ENCODE assay signal across 8 mouse cellular contexts in the genomic region with DNA sequence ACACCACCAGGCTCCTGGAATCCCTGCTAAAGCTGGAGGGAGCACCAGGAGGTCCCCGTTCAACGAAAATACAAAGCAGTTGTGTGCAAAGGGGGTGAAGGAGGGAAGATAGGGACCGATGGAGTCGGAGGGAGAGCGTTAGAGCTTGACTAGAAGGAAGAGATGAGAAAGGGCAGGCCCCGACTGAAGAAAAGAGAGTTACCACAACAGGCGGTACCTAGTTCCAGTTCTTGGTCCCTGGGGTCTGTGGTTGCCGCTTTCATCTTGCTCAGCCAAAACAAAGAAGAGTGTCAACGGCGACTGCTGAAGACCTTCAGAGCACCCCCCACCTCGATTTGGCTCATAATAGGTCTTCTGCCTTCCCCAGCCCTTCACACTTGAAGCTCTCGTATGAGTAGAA. TPM values are rescaled to one million over a fixed set of nuclear protein-coding genes. Genes with fewer than 3 reads are reported as not detected.
DNase-seq lines count a peak whose midpoint lies in the region; TF ChIP-seq lines count a peak whose summit lies in the region.

No protein-coding gene starts in this region.

- no peak for TF ChIP-seq CTCF in kidney, adult 2 months (conservative IDR thresholded peaks at IDR 0.05; ENCODE audit: insufficient read depth, insufficient read length, low read depth, low read length)

- peak overlapping the region; percentile 29; the same call in 1 of the 2 replicates for H3K27ac ChIP-seq in kidney, adult 2 months (ENCODE audit: insufficient read depth, low read depth, low read length)
- peak overlapping the region; percentile 96 for H3K27ac ChIP-seq in hindbrain, embryonic 10.5 days

- H3K4me1 ChIP-seq in kidney, adult 2 months (ENCODE audit: control insufficient read depth, insufficient read depth, low read length): peaks cover 6% of the 10 kb centered on the region; the same call in 1 of the 2 replicates
- peaks cover 20% of the 10 kb centered on the region for H3K4me1 ChIP-seq in hindbrain, embryonic 10.5 days (replicated peaks)

- DNase-seq in kidney, adult 2 months: no peak
- no peak for DNase-seq in kidney, adult 11 months
- peak; percentile 65 for DNase-seq in MN1 (ENCODE audit: low spot score)
- DNase-seq in hindbrain, embryonic 10.5 days (ENCODE audit: low spot score): no peak
- peak; percentile 39 for DNase-seq in mesoderm, embryonic 11.5 days (ENCODE audit: low read depth, low spot score)
- DNase-seq in urinary bladder, postnatal 25 days (ENCODE audit: low spot score): no peak
- no peak for DNase-seq in layer of hippocampus, postnatal 36 days
- no peak for DNase-seq in cerebellum, adult 9-10 months

- H3K27me3 ChIP-seq in kidney, adult 2 months (replicated peaks; ENCODE audit: control insufficient read depth, insufficient read depth, low read length): no peaks in the 10 kb centered on the region
- H3K27me3 ChIP-seq in hindbrain, embryonic 10.5 days (ENCODE audit: insufficient read depth, poor library complexity, severe bottlenecking): no peaks in the 10 kb centered on the region

- TF ChIP-seq POLR2A in kidney, adult 2 months (IDR thresholded peaks at IDR 0.05; ENCODE audit: low read depth, low read length): no peak

- no peaks in the 10 kb centered on the region for H3K36me3 ChIP-seq in kidney, adult 2 months (ENCODE audit: control insufficient read depth, insufficient read depth, low read length)
- no peaks in the 10 kb centered on the region for H3K36me3 ChIP-seq in hindbrain, embryonic 10.5 days

- WGBS in kidney, adult 2 months: 6% methylated on average over 12 of the region's 12 CpGs
- 5% methylated on average over 12 of the region's 12 CpGs for WGBS in hindbrain, embryonic 10.5 days

- no peaks in the 10 kb centered on the region for H3K9me3 ChIP-seq in hindbrain, embryonic 10.5 days

- H3K4me3 ChIP-seq in kidney, adult 2 months (ENCODE audit: insufficient read depth, low read depth, low read length): peak overlapping the region; percentile 86
- H3K4me3 ChIP-seq in hindbrain, embryonic 10.5 days: peak overlapping the region; percentile 92

RNA-seq across cellular contexts. Expression of a gene that starts 0.8 kb away (rescaled TPM):
- 4.7 and 7.3 TPM in 2 replicates for polyA plus RNA-seq in kidney, adult 2 months (2012; rRNA removed)
- 17.7 and 18.1 TPM in 2 replicates for polyA plus RNA-seq in hindbrain, embryonic 10.5 days (2016; fragmentation: Nextera tagmentation; extraction: Ambion mirVana)
- total RNA-seq in layer of hippocampus, postnatal 36 days (2021): 10 to 100 TPM; 25.3 to 27.6 TPM

RNA-seq across cellular contexts. Expression of a gene that starts 59.6 kb away (rescaled TPM):
- 34.5 and 37.8 TPM in 2 replicates for polyA plus RNA-seq in kidney, adult 2 months (2012; rRNA removed)
- polyA plus RNA-seq in hindbrain, embryonic 10.5 days (2016; fragmentation: Nextera tagmentation; extraction: Ambion mirVana): 0.09 TPM in 1 of 2 replicates, not detected in the other
- total RNA-seq in layer of hippocampus, postnatal 36 days (2021): 10 to 100 TPM; 11.8 to 11.9 TPM

Comparison
In these comparisons a context has a peak if more than half of its experiments do, and no peak if none do; other contexts are left out.
1. DNase-seq: peak in MN1 (single experiment) and mesoderm, embryonic 11.5 days (single experiment); none in kidney, adult 2 months (single experiment), kidney, adult 11 months (single experiment), hindbrain, embryonic 10.5 days (single experiment), urinary bladder, postnatal 25 days (single experiment), layer of hippocampus, postnatal 36 days (0 of 2) and cerebellum, adult 9-10 months (single experiment).
2. RNA of a gene that starts 59.6 kb away (polyA plus RNA-seq): 34.5 to 37.8 TPM in kidney, adult 2 months; 0.09 TPM in hindbrain, embryonic 10.5 days; every median in the first group is over 10 times any median in the second.